Mouse (Mus musculus) heart, embryonic 10.5 days (tissue): ENCODE results near the gene Ttc7b. TPM values are rescaled to one million over a fixed set of nuclear protein-coding genes. Genes with fewer than 3 reads are reported as not detected.

Experiments used
- DNase-seq: peaks from one replicate; pipeline ENCODE4 v3.0.0-alpha.2; 2017; ENCODE audit warnings: low spot score
- H3K27ac ChIP-seq: fragments of 300-500 bp; sonication (generic); 2 replicates; pipeline ENCODE4 v1.5.1; 2016; ENCODE audit warnings: mild to moderate bottlenecking
- H3K27me3 ChIP-seq: fragments of 300-500 bp; sonication (generic); 2 replicates; pipeline ENCODE4 v1.6.1; 2016; ENCODE audit warnings: mild to moderate bottlenecking; ENCODE audit not compliant: poor library complexity, insufficient read depth, severe bottlenecking
- H3K36me3 ChIP-seq: fragments of 300-500 bp; sonication (generic); 2 replicates; pipeline ENCODE4 v1.6.1; 2016; ENCODE audit warnings: mild to moderate bottlenecking, moderate library complexity
- H3K4me1 ChIP-seq: fragments of 300-500 bp; sonication (generic); 2 replicates; pipeline ENCODE4 v1.6.1; 2016; ENCODE audit warnings: mild to moderate bottlenecking
- H3K4me3 ChIP-seq: fragments of 300-500 bp; sonication (generic); 2 replicates; pipeline ENCODE4 v1.5.1; 2016; ENCODE audit warnings: mild to moderate bottlenecking, moderate library complexity
- H3K9me3 ChIP-seq: fragments of 300-500 bp; sonication (generic); 2 replicates; pipeline ENCODE4 v1.6.1; 2016; ENCODE audit warnings: mild to moderate bottlenecking, moderate library complexity
- WGBS: fragments of 180-500 bp; shearing (Covaris S2); methylation state at CpG from one replicate; pipeline ENCODE4 v1.1.7; 2016; 5-methylcytosine and 5-hydroxymethylcytosine counted together
- polyA plus RNA-seq: library from polyadenylated mRNA; unstranded; fragments of >200 nt; fragmentation: Nextera tagmentation; extraction: Ambion mirVana; gene quantifications from 2 replicates; pipeline ENCODE4 v1.2.1, GENCODE M21; 2016

Gene Ttc7b
- polyA plus RNA-seq, 1 experiment from 2014 or later, result 5.9 TPM

DNA sequence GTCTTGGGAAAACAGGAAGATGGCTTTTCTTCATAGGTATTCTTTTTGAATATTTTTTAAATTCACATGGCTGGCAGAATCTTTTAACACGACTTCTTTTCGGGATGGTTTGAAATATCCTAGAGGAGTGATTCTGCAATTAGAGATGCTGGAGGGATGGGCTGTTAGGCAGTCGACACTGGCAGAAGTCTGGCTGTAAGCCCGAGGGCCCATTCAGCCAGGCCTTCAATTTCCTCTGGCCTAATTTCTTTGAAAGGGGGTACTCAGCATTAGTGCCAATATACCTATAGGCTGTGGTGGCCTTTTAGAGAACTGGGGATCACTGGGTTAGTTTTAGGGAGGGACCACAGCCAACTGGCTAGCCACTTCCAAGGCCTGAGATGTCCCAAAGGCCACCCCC, 211.4 kb downstream of the Ttc7b start:
- H3K4me1 ChIP-seq, result peaks cover 42% of the 10 kb centered on the region
- H3K9me3 ChIP-seq, result no peaks in the 10 kb centered on the region
- DNase-seq, result no peak
- peaks cover 14% of the 10 kb centered on the region; the same call in 1 of the 2 replicates for H3K36me3 ChIP-seq
- H3K27me3 ChIP-seq, result no peaks in the 10 kb centered on the region
- no peak overlapping the region for H3K27ac ChIP-seq
- H3K4me3 ChIP-seq, result no peak overlapping the region
- WGBS, result 82% methylated on average over 4 of the region's 4 CpGs

- H3K27me3 ChIP-seq, result no peaks in the 10 kb centered on the region
- H3K4me1 ChIP-seq, result peaks cover 39% of the 10 kb centered on the region
- peaks cover 14% of the 10 kb centered on the region; the same call in 1 of the 2 replicates for H3K36me3 ChIP-seq
- H3K9me3 ChIP-seq, result no peaks in the 10 kb centered on the region
- WGBS, result 55% methylated on average over 8 of the region's 8 CpGs
- no peak for DNase-seq
- no peak overlapping the region for H3K4me3 ChIP-seq
- peak overlapping the region; percentile 57; the same call in 1 of the 2 replicates for H3K27ac ChIP-seq
These were observed 212.9 kb downstream of the Ttc7b start for GRCm38 (mm10) chr12:100307501-100308260.

- peaks cover 39% of the 10 kb centered on the region for H3K4me1 ChIP-seq
- H3K27me3 ChIP-seq, result no peaks in the 10 kb centered on the region
- no peak overlapping the region for H3K4me3 ChIP-seq
- 42% methylated on average over 1 of the region's 1 CpGs for WGBS
- H3K27ac ChIP-seq, result no peak overlapping the region
- peaks cover 7% of the 10 kb centered on the region; the same call in 1 of the 2 replicates for H3K36me3 ChIP-seq
- H3K9me3 ChIP-seq, result no peaks in the 10 kb centered on the region
- DNase-seq, result no peak
These were observed 214.3 kb downstream of the Ttc7b start for GRCm38 (mm10) chr12:100306336-100306735.

GRCm38 (mm10) chr12:100305051-100305673, 215.5 kb downstream of the Ttc7b start:
- Histone ChIP-seq H3K4me3 (no peak overlapping the region), H3K36me3 (peaks cover 6% of the 10 kb centered on the region; the same call in 1 of the 2 replicates), H3K4me1 (peaks cover 38% of the 10 kb centered on the region), H3K9me3 (no peaks in the 10 kb centered on the region), H3K27ac (0 out of 2 replicates have a peak overlapping the region, but pooled peaks have one; percentile 32), H3K27me3 (no peaks in the 10 kb centered on the region)
- 79% methylated on average over 4 of the region's 4 CpGs for WGBS
- no peak for DNase-seq

- H3K27ac ChIP-seq, result no peak overlapping the region
- no peak overlapping the region for H3K4me3 ChIP-seq
- 73% methylated on average over 2 of the region's 2 CpGs for WGBS
- no peaks in the 10 kb centered on the region for H3K27me3 ChIP-seq
- no peaks in the 10 kb centered on the region for H3K9me3 ChIP-seq
- no peak for DNase-seq
- H3K36me3 ChIP-seq, result peaks cover 11% of the 10 kb centered on the region; the same call in 1 of the 2 replicates
- peaks cover 47% of the 10 kb centered on the region for H3K4me1 ChIP-seq
These were observed 216.3 kb downstream of the Ttc7b start for GRCm38 (mm10) chr12:100304280-100304679.

DNA sequence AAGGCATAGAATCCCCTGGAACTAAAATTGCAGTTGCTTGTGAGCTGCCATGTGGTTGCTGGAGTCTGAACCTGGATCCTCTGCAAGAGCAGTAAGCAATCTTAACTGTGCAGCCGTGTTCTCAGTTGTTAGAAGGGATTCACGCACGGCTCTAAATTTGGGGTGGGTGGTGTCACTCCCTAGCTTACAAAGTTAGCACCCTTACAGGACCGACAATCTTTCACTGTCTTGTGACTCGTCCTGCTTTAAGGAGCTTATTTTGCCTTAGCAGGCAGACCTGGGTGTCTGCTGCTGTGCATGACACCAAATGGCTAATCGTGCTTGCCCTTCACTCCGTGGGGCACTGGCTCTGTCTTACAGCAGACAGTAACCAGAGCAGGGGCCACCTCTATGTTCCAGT, 217.5 kb downstream of the Ttc7b start:
- WGBS, result 66% methylated on average over 7 of the region's 7 CpGs
- peaks cover 51% of the 10 kb centered on the region for H3K4me1 ChIP-seq
- H3K27ac ChIP-seq, result no peak overlapping the region
- no peaks in the 10 kb centered on the region for H3K27me3 ChIP-seq
- no peak for DNase-seq
- H3K36me3 ChIP-seq, result peaks cover 11% of the 10 kb centered on the region; the same call in 1 of the 2 replicates
- H3K4me3 ChIP-seq, result no peak overlapping the region
- no peaks in the 10 kb centered on the region for H3K9me3 ChIP-seq

GRCm38 (mm10) chr12:100300446-100300845, 220.2 kb downstream of the Ttc7b start:
- no peak for DNase-seq
- Histone ChIP-seq H3K36me3 (peaks cover 11% of the 10 kb centered on the region; the same call in 1 of the 2 replicates), H3K4me3 (no peak overlapping the region), H3K9me3 (no peaks in the 10 kb centered on the region), H3K4me1 (peaks cover 44% of the 10 kb centered on the region), H3K27me3 (no peaks in the 10 kb centered on the region), H3K27ac (no peak overlapping the region)
- WGBS, result 91% methylated on average over 5 of the region's 5 CpGs

DNA sequence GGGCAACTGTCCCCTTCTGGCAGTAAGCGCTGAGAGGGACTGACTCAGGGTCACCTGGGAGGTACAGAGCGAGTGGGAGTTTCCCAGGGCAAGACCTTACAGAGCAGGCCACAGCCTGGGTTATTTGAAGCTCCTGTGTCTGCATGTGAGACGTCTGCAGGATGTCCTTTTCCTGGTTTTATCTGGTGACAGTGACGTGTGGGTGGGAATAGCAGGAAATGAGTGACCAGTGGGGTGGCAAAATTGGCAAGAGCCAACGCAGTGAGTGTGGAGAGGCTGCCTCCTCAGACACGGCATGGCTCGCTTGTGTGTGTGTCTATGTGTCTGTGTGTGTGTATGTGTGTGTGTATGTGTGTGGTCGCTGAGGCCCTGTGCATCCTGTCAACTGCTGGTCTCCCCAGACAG, 221.3 kb downstream of the Ttc7b start:
- no peaks in the 10 kb centered on the region for H3K9me3 ChIP-seq
- 54% methylated on average over 8 of the region's 8 CpGs for WGBS

DNA sequence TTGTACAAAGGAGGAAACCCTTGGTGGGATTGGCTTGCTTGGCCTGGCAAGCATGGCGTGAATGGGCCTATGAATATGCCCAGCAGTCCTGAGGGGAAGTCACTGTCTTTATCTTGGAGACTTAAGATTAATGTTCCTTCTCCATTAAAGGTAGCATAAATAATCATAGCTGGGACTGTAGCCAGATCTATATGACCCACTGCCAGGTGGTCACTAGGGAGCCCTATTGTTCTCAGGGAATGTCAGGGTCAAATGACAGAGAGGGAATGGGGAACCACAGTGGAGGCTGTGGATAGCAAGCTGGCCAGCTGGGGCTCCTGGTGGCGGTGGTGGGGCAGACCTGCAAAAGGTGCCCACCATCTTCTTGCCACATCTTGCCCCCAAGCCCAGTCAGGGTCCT, 221.8 kb downstream of the Ttc7b start:
- Histone ChIP-seq H3K4me3 (no peak overlapping the region), H3K9me3 (no peaks in the 10 kb centered on the region), H3K27me3 (no peaks in the 10 kb centered on the region), H3K36me3 (peaks cover 11% of the 10 kb centered on the region; the same call in 1 of the 2 replicates), H3K4me1 (peaks cover 34% of the 10 kb centered on the region), H3K27ac (no peak overlapping the region; the same call in 1 of the 2 replicates)
- 76% methylated on average over 2 of the region's 2 CpGs for WGBS
- no peak for DNase-seq

More for the DNA sequence above, 221.3 kb downstream of the Ttc7b start:
- Histone ChIP-seq H3K36me3 (peaks cover 11% of the 10 kb centered on the region; the same call in 1 of the 2 replicates), H3K27me3 (no peaks in the 10 kb centered on the region), H3K4me3 (no peak overlapping the region), H3K27ac (no peak overlapping the region; the same call in 1 of the 2 replicates), H3K4me1 (peaks cover 33% of the 10 kb centered on the region)
- DNase-seq, result no peak

GRCm38 (mm10) chr12:100297961-100298360, 222.7 kb downstream of the Ttc7b start:
- no peaks in the 10 kb centered on the region for H3K9me3 ChIP-seq
- 80% methylated on average over 4 of the region's 4 CpGs for WGBS
- H3K27me3 ChIP-seq, result no peaks in the 10 kb centered on the region
- no peak overlapping the region for H3K4me3 ChIP-seq
- DNase-seq, result no peak
- peaks cover 11% of the 10 kb centered on the region; the same call in 1 of the 2 replicates for H3K36me3 ChIP-seq
- H3K27ac ChIP-seq, result no peak overlapping the region
- H3K4me1 ChIP-seq, result peaks cover 36% of the 10 kb centered on the region

GRCm38 (mm10) chr12:100294457-100294856, 226.2 kb downstream of the Ttc7b start:
- H3K36me3 ChIP-seq, result 0 out of 2 replicates have a peak, but pooled peaks cover under 1% of the 10 kb centered on the region
- no peaks in the 10 kb centered on the region; the same call in 1 of the 2 replicates for H3K27me3 ChIP-seq
- 80% methylated on average over 2 of the region's 2 CpGs for WGBS
- no peak for DNase-seq
- no peaks in the 10 kb centered on the region for H3K9me3 ChIP-seq
- H3K4me1 ChIP-seq, result peaks cover 47% of the 10 kb centered on the region
- H3K4me3 ChIP-seq, result no peak overlapping the region
- peak overlapping the region; percentile 69; the same call in 1 of the 2 replicates for H3K27ac ChIP-seq

DNA sequence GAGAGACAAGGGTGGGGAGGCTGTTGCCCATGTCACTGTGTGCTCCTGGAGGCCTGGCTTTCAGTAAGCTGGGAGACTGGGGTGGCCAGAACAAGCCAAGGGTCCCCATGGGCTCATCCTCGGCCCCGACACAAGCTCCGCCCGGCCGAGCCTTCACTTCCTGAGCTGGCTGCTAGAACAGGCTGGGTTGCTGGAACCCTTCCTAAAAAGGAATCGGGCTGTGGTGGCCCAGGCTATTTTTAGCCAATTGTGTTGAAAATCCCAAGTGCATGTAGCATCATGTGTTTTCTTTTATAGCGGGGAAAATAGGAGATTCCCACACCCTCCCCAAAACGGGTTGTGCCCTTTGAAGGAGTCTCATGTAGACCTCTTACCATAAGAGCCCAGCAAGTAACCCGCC, 226.7 kb downstream of the Ttc7b start:
- peak overlapping the region; percentile 69; the same call in 1 of the 2 replicates for H3K27ac ChIP-seq
- H3K27me3 ChIP-seq, result no peaks in the 10 kb centered on the region; the same call in 1 of the 2 replicates
- H3K9me3 ChIP-seq, result no peaks in the 10 kb centered on the region
- no peak overlapping the region for H3K4me3 ChIP-seq
- peaks cover 47% of the 10 kb centered on the region for H3K4me1 ChIP-seq
- no peak for DNase-seq
- no peaks in the 10 kb centered on the region for H3K36me3 ChIP-seq
- WGBS, result 76% methylated on average over 9 of the region's 9 CpGs
